Mouse (Mus musculus): Measurements from ENCODE around the gene Syndig1l. TPM values are rescaled to one million over a fixed set of nuclear protein-coding genes. Genes with fewer than 3 reads are reported as not detected.

Syndig1l gene
- polyA plus RNA-seq, 3 experiments from 2014 or later = not detected

DNA sequence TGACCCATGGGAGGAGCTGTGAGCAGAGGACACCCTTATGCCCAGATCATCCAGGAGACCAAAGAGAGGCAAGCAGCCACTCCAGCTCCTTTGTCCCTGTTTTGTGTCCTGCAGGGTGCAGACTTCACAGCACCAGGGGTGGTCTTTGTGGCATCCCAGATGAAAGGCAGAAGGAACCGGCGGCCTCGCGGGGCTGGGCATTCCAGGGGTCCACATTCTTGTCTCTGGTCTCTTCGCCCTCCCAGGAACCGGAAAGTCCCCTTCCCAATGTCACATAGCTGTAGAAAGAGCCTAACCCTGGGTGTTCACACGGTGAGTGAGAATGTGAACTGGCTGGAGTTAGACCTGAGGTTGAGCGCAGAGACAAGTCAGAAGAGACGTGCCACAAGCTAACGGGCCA, 27.0 kb downstream of the Syndig1l start:
- no peak for ATAC-seq

DNA sequence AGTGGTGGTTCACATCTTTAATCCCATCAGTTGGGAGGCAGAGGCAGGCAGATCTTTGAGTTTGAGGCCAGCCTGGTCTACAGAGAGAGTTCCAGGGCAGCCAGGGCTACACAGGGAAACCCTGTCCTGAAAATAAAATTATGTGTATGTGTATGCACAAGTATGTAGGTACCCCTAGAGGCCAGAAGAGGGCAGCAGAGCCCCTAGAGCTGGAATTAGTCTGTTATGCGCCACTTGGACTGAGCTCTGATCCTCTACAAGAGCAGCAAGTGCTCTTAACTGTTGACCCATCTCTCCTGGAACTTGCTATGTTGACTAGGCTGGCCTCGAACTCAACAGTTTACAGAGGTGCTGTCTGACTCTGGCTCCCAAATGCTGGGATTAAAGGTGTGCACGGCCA, 28.1 kb downstream of the Syndig1l start:
- no peak for ATAC-seq

DNA sequence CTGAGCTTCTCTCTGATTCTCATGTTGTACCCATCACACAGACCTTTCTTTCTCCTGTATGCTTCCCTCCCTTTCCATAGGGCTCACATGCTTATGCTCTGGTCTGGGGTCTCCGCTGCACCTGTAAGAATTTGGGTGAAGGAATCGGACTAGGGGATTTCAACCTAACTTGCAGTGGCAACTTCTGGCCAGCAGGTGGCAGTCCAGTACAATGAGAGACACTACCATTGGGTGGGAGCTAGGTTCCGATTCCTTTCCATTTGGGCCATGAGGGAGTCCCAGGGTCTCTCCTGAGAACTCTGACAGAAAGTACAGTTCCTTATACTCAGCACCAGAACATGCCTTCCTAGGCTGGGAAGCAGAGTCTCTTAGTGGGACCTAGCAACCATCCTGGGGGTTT, 44.7 kb downstream of the Syndig1l start:
- peak; percentile 52 for ATAC-seq

DNA sequence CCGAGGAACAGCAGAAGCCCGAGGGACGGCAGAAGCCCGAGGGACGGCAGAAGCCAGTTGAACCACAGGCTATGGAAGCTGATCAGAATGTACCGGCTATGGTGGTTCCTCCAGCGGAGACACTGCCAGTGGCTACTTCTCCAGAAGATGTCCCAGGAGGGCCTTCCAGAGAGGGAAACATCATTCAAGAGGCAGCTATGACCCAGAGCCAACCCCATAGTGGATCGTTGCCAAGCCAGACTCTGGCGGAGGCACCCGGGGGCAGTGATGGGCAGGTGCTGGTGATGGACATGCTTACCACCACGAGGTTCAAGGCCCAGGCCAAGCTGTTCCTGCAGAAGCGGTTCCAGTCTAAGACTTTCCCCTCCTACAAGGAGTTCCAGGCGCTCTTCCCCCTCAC, 48.4 kb downstream of the Syndig1l start:
- no peak for ATAC-seq

DNA sequence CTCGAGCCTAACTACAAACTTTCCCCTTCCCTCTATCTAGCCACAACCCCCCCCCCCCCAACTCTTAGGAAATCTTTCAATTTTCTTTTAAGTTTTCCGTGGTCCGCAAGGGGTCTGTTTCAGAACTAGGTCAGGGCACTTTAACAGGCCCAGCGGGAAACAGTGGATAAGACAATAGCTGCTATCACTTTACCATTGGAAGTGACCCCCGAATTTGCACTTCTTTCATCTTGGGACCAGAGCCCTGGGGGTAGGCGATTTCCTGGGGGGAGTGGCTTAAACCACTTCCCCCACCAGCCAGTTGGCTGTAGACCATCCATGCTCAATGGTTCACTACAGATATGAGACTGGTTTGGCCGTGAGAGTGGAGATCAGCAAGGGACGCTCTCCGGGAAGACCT, 58.0 kb downstream of the Syndig1l start, which contains the start of gene Vrtn:
Vrtn (plus strand) TSS at position 366 of the 400 bp plus-strand sequence.
- no peak for ATAC-seq

DNA sequence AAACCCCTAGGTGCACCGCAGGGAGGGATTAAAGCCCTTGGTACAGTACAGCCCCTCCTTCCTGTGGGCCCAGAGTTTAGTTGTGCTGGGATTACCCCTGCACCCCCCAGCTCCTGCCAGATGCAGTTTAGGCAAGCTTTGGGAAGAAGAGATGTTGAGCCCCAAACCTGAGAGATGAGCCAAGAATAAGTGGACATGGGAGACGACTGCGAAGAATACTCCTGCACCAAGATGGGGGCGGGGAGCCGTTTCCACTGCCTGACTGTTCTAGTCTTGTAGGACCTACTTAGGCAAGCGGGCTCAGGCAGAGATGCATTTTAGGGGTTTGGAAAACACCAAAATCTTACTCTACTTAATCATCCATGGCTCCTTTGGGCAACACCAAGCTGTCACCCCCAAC, 58.4 kb downstream of the Syndig1l start:
- no peak for ATAC-seq

DNA sequence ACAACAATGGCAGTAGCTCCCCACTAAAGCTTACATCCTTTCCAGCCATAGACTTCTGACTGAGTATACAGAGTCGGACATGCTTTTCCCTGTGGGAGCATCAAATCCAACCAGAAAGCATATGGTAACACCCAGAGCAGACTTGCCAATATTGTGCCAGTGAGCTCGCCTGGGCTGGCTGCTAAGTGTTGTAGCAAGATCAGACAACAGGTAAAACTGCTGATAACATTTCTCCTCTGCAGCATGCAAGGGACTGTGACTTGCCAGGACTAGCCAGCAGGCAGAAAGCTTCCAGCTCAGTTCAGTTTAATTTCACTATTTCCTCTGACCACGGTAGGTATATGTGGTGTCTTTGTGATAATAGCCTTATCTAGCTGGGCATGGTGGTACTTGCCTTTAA, 66.8 kb downstream of the Syndig1l start:
- ATAC-seq = no peak

Other genes with a start within 250 kb of the Syndig1l start
- 10 to 100 TPM in 2 of 3 experiments, 1 to 10 TPM in 1; 3.9 to 17.8 (median 16.4) TPM for gene Aldh6a1, start 247.8 kb downstream of the Syndig1l start, polyA plus RNA-seq (2017; shearing (Covaris generic))
- gene Lin52, start 247.4 kb downstream of the Syndig1l start, polyA plus RNA-seq (2017; shearing (Covaris generic)) = 10 to 100 TPM; 25.6 to 29.4 (median 25.6) TPM
- gene Vsx2, start 129.1 kb downstream of the Syndig1l start, polyA plus RNA-seq (2017; shearing (Covaris generic)) = not detected
- gene Abcd4, start 81.4 kb downstream of the Syndig1l start, polyA plus RNA-seq (2017; shearing (Covaris generic)) = 10 to 100 TPM in 2 of 3 experiments, 1 to 10 TPM in 1; 7.1 to 11.4 (median 11.1) TPM
- not detected for gene Vrtn, start 57.8 kb downstream of the Syndig1l start, polyA plus RNA-seq (2017; shearing (Covaris generic))
- 100 to 1,000 TPM; 121 to 184 (median 148) TPM for gene Npc2, start 74.3 kb upstream of the Syndig1l start, polyA plus RNA-seq (2017; shearing (Covaris generic))
- 100 to 1,000 TPM; 101 to 138 (median 130) TPM for gene Isca2, start 74.4 kb upstream of the Syndig1l start, polyA plus RNA-seq (2017; shearing (Covaris generic))
- not detected for gene Ltbp2, start 177.7 kb upstream of the Syndig1l start, polyA plus RNA-seq (2017; shearing (Covaris generic))

Measured in inflammation-experienced regulatory T-cells, adult 6 months (primary cell).